Mouse (Mus musculus) midbrain, embryonic 11.5 days (tissue): ENCODE measurements around the gene Itgal. TPM values are rescaled to one million over a fixed set of nuclear protein-coding genes. Genes with fewer than 3 reads are reported as not detected.
"Not testable (repeated sequence)": the region's sequence is repeated elsewhere in the genome, so short reads cannot be mapped to it uniquely, and the experiment has no call there.

Source experiments
- ATAC-seq: fragments of 200-750 bp; cut with Nextera tagmentation; 2 replicates; pipeline ENCODE4 v1.8.0; 2017; ENCODE audit warnings: moderate TSS enrichment, moderate library complexity; ENCODE audit not compliant: low FRiP score
- DNase-seq: peaks from one replicate; pipeline ENCODE4 v3.0.0; 2015; ENCODE audit warnings: low spot score; ENCODE audit errors: missing footprints
- H3K27ac ChIP-seq: fragments of 300-500 bp; sonication (generic); 2 replicates; pipeline ENCODE4 v1.5.1; 2014; ENCODE audit warnings: low read depth, low read length
- H3K27me3 ChIP-seq: fragments of 300-500 bp; sonication (generic); 2 replicates; pipeline ENCODE4 v1.6.1; 2014; ENCODE audit warnings: mild to moderate bottlenecking, low read length, moderate library complexity, mixed read lengths; ENCODE audit not compliant: control insufficient read depth, insufficient read depth
- H3K36me3 ChIP-seq: fragments of 300-500 bp; sonication (generic); 2 replicates; pipeline ENCODE4 v1.6.1; 2014; ENCODE audit warnings: mild to moderate bottlenecking, low read length, moderate library complexity, mixed read lengths; ENCODE audit not compliant: control insufficient read depth, insufficient read depth
- H3K4me1 ChIP-seq: fragments of 300-500 bp; sonication (generic); 2 replicates; pipeline ENCODE4 v1.6.1; 2014; ENCODE audit warnings: low read length; ENCODE audit not compliant: control insufficient read depth, insufficient read depth
- H3K4me2 ChIP-seq: fragments of 300-500 bp; sonication (generic); 2 replicates; pipeline ENCODE4 v1.6.1; 2014; ENCODE audit warnings: mild to moderate bottlenecking, moderate library complexity
- H3K4me3 ChIP-seq: fragments of 300-500 bp; sonication (generic); 2 replicates; pipeline ENCODE4 v1.5.1; 2014; ENCODE audit warnings: low read depth, low read length
- H3K9ac ChIP-seq: fragments of 300-500 bp; sonication (generic); 2 replicates; pipeline ENCODE4 v1.6.1; 2014; ENCODE audit warnings: low read length
- H3K9me3 ChIP-seq: fragments of 300-500 bp; sonication (generic); 2 replicates; pipeline ENCODE4 v1.6.1; 2016; ENCODE audit warnings: low read length; ENCODE audit not compliant: control insufficient read depth
- whole genome bisulfite sequencing: fragments of 180-500 bp; shearing (Covaris S2); extraction: QIAGEN DNeasy Blood & Tissue Kit; methylation state at CpG from one replicate; pipeline ENCODE4 v1.1.7; 2014; 5-methylcytosine and 5-hydroxymethylcytosine counted together
- polyA plus RNA-seq: library from polyadenylated mRNA; unstranded; fragments of >200 nt; fragmentation: Nextera tagmentation; extraction: Ambion mirVana; gene quantifications from 2 replicates; pipeline ENCODE4 v1.2.1, GENCODE M21; 2014

The Itgal gene
- polyA plus RNA-seq, 1 experiment from 2014 or later: 0.63 TPM

GRCm38 (mm10) chr7:127324944-127325343, 28.9 kb downstream of the Itgal start:
- Histone ChIP-seq H3K4me2 (no peak overlapping the region), H3K4me1 (peaks cover 4% of the 10 kb centered on the region; the same call in 1 of the 2 replicates), H3K9me3 (no peaks in the 10 kb centered on the region), H3K36me3 (no peaks in the 10 kb centered on the region), H3K27me3 (no peaks in the 10 kb centered on the region), H3K9ac (no peak overlapping the region), H3K4me3 (no peak overlapping the region), H3K27ac (no peak overlapping the region)
- no peak for ATAC-seq
- DNase-seq: no peak
- WGBS: 88% methylated on average over 7 of the region's 7 CpGs

GRCm38 (mm10) chr7:127325550-127325949, 29.5 kb downstream of the Itgal start:
- Histone ChIP-seq H3K4me1 (peaks cover 4% of the 10 kb centered on the region; the same call in 1 of the 2 replicates), H3K9me3 (no peaks in the 10 kb centered on the region), H3K4me3 (no peak overlapping the region), H3K4me2 (no peak overlapping the region), H3K9ac (no peak overlapping the region), H3K27ac (no peak overlapping the region), H3K36me3 (no peaks in the 10 kb centered on the region), H3K27me3 (no peaks in the 10 kb centered on the region)
- WGBS: 86% methylated on average over 8 of the region's 8 CpGs
- no peak for ATAC-seq
- DNase-seq: no peak

- Histone ChIP-seq H3K4me2 (no peak overlapping the region), H3K9me3 (no peaks in the 10 kb centered on the region), H3K27ac (no peak overlapping the region), H3K4me3 (no peak overlapping the region), H3K4me1 (peaks cover 4% of the 10 kb centered on the region; the same call in 1 of the 2 replicates), H3K27me3 (no peaks in the 10 kb centered on the region), H3K9ac (no peak overlapping the region), H3K36me3 (no peaks in the 10 kb centered on the region)
- 33% methylated on average over 1 of the region's 2 CpGs for WGBS
- DNase-seq (no peak), ATAC-seq (no peak)
Observed at GRCm38 (mm10) chr7:127326685-127327084, 30.6 kb downstream of the Itgal start.

DNA sequence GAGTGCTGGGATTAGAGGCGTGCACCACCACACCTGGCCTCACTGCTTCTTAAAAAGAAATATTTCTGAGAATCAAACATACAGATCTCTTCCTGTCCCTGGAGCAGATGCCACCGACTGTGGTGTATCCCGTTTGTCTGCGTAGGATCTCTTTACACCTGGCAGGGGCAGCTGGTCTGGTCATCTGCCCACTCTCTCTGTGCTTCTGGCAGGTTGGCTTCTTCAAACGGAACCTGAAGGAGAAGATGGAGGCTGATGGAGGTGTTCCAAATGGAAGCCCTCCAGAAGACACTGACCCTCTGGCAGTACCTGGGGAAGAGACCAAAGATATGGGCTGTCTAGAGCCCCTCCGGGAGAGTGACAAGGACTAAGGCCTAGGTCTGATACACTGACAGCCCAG, 37.2 kb downstream of the Itgal start:
- H3K9ac ChIP-seq: no peak overlapping the region
- no peaks in the 10 kb centered on the region for H3K9me3 ChIP-seq
- H3K27me3 ChIP-seq: no peaks in the 10 kb centered on the region
- 86% methylated on average over 6 of the region's 6 CpGs for WGBS
- H3K4me1 ChIP-seq: no peaks in the 10 kb centered on the region
- H3K4me2 ChIP-seq: no peak overlapping the region
- DNase-seq (no peak), ATAC-seq (no peak)
- no peaks in the 10 kb centered on the region for H3K36me3 ChIP-seq
- H3K27ac ChIP-seq: no peak overlapping the region
- no peak overlapping the region for H3K4me3 ChIP-seq

DNA sequence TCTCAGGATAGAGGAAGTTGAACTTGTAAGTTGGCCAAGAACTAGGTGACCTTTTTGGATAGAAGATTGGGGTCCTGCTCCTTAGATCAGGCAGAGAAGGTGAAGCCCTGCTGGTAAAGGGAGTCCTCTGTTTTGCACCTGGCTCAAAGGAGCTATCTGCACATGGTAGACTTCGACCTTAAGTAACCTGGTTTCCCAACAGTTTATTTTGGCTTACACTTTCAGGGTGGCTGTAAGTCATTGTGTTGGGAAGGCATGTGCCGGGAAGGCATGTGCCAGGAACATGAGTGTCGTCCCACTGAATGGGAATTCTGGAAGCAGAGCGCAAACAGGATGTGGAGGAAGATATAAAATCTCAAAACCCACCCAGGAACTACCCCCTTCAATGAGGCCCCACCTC, 39.5 kb downstream of the Itgal start:
- H3K27ac ChIP-seq: no peak overlapping the region
- H3K36me3 ChIP-seq: no peaks in the 10 kb centered on the region
- 93% methylated on average over 4 of the region's 4 CpGs for whole genome bisulfite sequencing
- no peak for ATAC-seq
- no peak overlapping the region for H3K9ac ChIP-seq
- no peak overlapping the region for H3K4me3 ChIP-seq
- H3K4me2 ChIP-seq: no peak overlapping the region
- no peaks in the 10 kb centered on the region for H3K9me3 ChIP-seq
- no peak for DNase-seq
- H3K27me3 ChIP-seq: no peaks in the 10 kb centered on the region
- H3K4me1 ChIP-seq: no peaks in the 10 kb centered on the region

DNA sequence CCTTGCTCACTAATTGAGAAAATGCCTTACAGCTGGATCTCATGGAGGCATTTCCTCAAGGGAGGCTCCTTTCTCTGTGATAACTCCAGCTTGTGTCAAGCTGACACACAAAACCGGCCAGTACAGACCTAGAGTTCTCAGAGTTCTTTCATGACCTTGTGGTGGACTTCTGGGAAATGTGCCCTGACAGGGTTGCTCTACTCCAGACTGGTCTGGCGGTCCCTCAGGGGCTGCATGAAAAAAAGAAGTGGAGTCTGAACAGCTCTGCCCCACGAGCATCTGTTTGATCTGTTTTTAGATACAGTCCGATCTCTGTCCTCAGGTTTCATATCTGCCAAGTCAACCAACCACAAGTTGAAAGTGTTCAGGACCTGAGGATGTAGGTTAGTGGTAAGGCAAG, 41.6 kb downstream of the Itgal start:
- H3K27ac ChIP-seq: no peak overlapping the region
- no peaks in the 10 kb centered on the region for H3K4me1 ChIP-seq
- no peak overlapping the region for H3K9ac ChIP-seq
- DNase-seq (no peak), ATAC-seq (no peak)
- H3K4me2 ChIP-seq: no peak overlapping the region
- 79% methylated on average over 4 of the region's 4 CpGs for WGBS
- H3K4me3 ChIP-seq: no peak overlapping the region
- no peaks in the 10 kb centered on the region for H3K9me3 ChIP-seq
- no peaks in the 10 kb centered on the region for H3K36me3 ChIP-seq
- no peaks in the 10 kb centered on the region for H3K27me3 ChIP-seq

- Histone ChIP-seq H3K36me3 (no peaks in the 10 kb centered on the region), H3K9ac (no peak overlapping the region), H3K4me3 (no peak overlapping the region), H3K4me1 (peaks cover 9% of the 10 kb centered on the region), H3K27me3 (no peaks in the 10 kb centered on the region), H3K27ac (no peak overlapping the region), H3K4me2 (no peak overlapping the region), H3K9me3 (no peaks in the 10 kb centered on the region)
- ATAC-seq (no peak), DNase-seq (peak; percentile 79)
- 97% methylated on average over 8 of the region's 8 CpGs for WGBS
Observed at GRCm38 (mm10) chr7:127341356-127341755, 45.3 kb downstream of the Itgal start.

- H3K4me1 ChIP-seq: peaks cover 13% of the 10 kb centered on the region
- peak; percentile 28 for DNase-seq
- not testable (repeated sequence) for H3K27me3 ChIP-seq, H3K36me3 ChIP-seq, H3K9ac ChIP-seq, H3K4me3 ChIP-seq, H3K4me2 ChIP-seq, ATAC-seq, H3K9me3 ChIP-seq, H3K27ac ChIP-seq
- WGBS: 91% methylated on average over 6 of the region's 6 CpGs
Observed at GRCm38 (mm10) chr7:127341861-127342260, 45.8 kb downstream of the Itgal start.

DNA sequence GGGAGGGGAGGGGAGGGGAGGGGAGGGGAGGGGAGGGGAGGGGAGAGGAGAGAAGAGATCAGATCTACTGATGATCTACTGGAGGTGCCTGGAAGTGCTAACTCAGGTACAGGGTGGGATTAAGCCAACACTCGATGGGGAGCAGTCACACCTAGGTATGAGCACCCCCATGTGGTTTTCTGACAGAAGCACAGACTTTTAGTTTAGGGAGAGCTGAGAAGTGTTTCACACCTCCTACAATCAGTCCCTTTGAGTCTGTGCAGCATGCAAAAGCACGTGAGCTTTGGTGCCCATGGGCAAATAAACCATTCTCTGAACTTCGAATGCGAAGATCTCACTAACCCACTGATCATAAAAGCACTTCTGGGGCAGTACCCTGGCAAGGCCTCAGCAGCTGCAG, 46.3 kb downstream of the Itgal start:
- H3K9me3 ChIP-seq: no peaks in the 10 kb centered on the region
- no peaks in the 10 kb centered on the region for H3K36me3 ChIP-seq
- no peak overlapping the region for H3K27ac ChIP-seq
- H3K4me1 ChIP-seq: peaks cover 13% of the 10 kb centered on the region
- no peak overlapping the region for H3K9ac ChIP-seq
- no peak overlapping the region for H3K4me3 ChIP-seq
- no peaks in the 10 kb centered on the region for H3K27me3 ChIP-seq
- ATAC-seq (no peak), DNase-seq (peak; percentile 26)
- 67% methylated on average over 4 of the region's 4 CpGs for WGBS
- H3K4me2 ChIP-seq: no peak overlapping the region

GRCm38 (mm10) chr7:127342888-127343287, 46.8 kb downstream of the Itgal start:
- ATAC-seq (no peak), DNase-seq (no peak)
- Histone ChIP-seq H3K4me2 (no peak overlapping the region), H3K27ac (no peak overlapping the region), H3K27me3 (no peaks in the 10 kb centered on the region), H3K4me3 (no peak overlapping the region), H3K4me1 (peaks cover 13% of the 10 kb centered on the region), H3K36me3 (no peaks in the 10 kb centered on the region), H3K9ac (no peak overlapping the region), H3K9me3 (no peaks in the 10 kb centered on the region)
- WGBS: 96% methylated on average over 7 of the region's 7 CpGs
